Mouse (Mus musculus) frontal cortex, adult 2 months (tissue): ENCODE measurements around the gene Creb3l1. TPM values are rescaled to one million over a fixed set of nuclear protein-coding genes. Genes with fewer than 3 reads are reported as not detected.
A peak's percentile ranks its signal among the peaks of the same experiment; 100 is the strongest.

Experiments
- DNase-seq, 2 experiments: peaks; one replicate each; pipeline ENCODE4 v3.0.0; 2022; ENCODE audit warnings: low spot score in 1 of 2; ENCODE audit errors: extremely low spot score in 1 of 2
- polyA plus RNA-seq: library from polyadenylated mRNA; depleted of rRNA; stranded (reverse); fragments of >200 nt; gene quantifications from 2 replicates; pipeline ENCODE4 v1.2.3, GENCODE M21; 2012; rRNA removed

The Creb3l1 gene
- 1.7 and 1.8 TPM in 2 replicates for polyA plus RNA-seq

DNA sequence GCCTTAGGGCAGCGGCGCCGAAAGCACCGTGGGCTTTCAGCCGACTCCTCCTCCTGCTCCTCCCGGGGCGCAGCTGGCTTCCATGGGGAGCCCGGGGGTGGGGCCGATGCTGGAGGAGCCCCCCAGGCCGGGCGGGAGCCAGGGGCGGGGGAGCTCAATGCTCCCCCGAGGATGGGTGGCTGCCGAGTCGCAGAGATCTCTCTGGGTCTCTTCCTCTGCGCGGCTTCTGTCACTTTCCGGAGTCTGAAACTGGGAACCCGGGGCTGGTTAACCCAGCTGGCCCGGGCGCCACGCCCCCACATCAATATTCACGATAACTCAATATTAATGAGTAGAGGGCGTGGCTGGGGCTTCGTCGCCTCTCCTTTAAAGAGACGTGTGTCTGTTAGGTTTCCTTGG, at the start of gene Creb3l1:
Creb3l1 (minus strand) TSS at position 229 of the 399 bp plus-strand sequence.
- peak in 1 of 2 experiments; percentile 48 for DNase-seq

- DNase-seq = no peak
Measured at GRCm38 (mm10) chr2:92071143-92071542, 46.8 kb upstream of the Creb3l1 start.

DNA sequence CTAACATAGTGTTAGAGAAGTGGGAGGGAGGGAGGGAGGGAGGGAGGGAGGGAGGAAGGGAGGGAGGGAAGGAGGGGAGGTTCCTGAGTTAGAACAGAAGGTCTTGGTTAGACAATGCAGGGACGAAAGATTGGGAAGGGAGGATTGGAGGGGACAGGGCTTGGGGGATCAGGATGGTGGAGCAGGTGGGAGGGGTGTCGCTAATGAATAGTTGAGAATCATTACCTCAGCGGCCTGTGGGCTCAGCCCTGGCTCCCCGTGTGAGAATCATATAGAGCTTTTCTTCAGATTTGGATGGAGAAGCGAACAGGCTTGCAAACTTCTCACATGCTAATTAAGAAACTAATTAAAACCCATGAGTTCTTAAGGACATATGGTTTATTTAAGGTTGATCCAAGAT, 45.3 kb upstream of the Creb3l1 start:
- no peak for DNase-seq

GRCm38 (mm10) chr2:92067600-92067999, 43.3 kb upstream of the Creb3l1 start:
- no peak for DNase-seq

- no peak for DNase-seq
Measured at GRCm38 (mm10) chr2:92066899-92067298, 42.6 kb upstream of the Creb3l1 start.

DNA sequence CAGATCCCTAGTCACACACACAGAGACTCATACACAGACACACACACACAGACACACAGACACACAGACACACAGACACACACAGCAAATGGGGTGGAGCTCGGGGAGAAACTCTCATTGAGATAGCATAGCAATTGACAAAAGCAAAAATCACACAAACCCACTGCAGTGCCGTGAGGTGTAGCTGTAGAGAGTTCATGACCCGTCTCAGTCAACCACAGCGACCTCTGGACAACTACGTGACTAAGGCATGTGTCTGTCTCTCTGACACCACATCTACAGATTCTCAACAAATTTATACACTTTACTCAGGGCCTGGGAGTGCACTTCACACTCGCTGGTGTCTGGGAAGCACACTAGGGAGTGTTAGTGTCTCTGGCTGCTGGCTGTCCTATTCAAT, 41.6 kb upstream of the Creb3l1 start:
- DNase-seq = no peak

- no peak for DNase-seq
Measured at GRCm38 (mm10) chr2:92065269-92065888, 41.1 kb upstream of the Creb3l1 start.

- no peak for DNase-seq
Measured at GRCm38 (mm10) chr2:92063106-92063505, 38.8 kb upstream of the Creb3l1 start.

DNA sequence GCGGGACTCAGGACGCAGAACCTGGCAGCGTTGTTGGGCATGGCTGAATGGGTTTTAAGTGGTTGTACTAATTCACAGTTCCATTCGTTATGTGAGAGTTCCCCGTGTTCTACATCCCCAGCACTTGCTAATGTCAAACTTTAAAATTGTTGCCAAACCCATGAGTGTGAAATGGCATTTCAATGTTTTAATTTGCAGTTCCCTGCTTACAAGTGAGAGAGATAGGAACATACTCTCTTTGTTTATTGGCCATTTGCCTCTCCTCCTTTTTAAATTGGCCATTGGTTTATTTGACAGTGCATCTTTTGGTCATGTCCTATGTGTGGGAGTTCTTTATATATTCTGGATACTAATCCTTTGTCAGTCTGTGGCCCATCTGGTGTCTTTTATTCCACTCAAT, 37.0 kb upstream of the Creb3l1 start:
- no peak for DNase-seq

GRCm38 (mm10) chr2:92060291-92060690, 36.0 kb upstream of the Creb3l1 start:
- no peak for DNase-seq

GRCm38 (mm10) chr2:92059481-92060220, 35.3 kb upstream of the Creb3l1 start:
- DNase-seq = peak; percentile 72 to 83

DNA sequence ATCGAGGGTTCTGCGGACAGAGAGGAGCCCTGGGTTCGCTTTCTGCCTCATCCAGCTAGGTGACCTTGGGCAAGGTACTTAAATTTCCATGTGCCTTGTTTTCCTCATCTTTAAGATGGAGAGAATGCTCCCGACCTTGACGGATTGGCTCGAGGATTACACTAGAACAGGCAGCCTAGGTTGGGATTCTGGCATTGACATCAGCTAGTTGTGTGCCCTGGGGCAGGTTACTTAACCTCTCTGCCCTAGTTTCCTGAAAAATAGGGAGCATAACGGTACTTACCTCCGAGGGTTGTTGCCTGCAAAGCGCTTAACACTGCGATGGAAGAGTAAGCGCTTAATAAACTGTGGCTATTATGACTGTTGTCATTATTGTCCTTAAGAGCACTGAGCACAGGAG, 34.6 kb upstream of the Creb3l1 start:
- no peak for DNase-seq

- peak; percentile 83 to 99 for DNase-seq
Measured at GRCm38 (mm10) chr2:92058469-92058868, 34.2 kb upstream of the Creb3l1 start.

DNA sequence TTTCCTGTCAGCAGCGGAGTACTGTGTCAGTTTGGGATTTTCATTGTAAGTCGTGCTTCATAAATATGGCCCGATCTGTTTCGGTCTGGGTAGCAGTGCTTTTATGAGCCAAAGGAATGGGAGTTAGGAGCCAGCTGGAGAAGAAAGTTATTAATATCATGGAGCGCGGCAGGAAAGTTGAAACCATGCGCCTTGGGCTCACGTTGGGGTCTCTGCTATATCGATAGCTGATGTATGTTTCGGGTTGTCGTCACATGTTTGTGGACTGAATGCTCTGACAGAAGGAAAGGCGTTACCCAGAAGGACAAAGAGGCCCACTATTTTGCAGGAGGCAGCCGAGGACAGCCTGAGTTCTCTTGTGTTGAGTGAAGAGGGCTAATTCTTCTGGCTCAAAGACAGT, 32.5 kb upstream of the Creb3l1 start:
- DNase-seq = no peak

DNA sequence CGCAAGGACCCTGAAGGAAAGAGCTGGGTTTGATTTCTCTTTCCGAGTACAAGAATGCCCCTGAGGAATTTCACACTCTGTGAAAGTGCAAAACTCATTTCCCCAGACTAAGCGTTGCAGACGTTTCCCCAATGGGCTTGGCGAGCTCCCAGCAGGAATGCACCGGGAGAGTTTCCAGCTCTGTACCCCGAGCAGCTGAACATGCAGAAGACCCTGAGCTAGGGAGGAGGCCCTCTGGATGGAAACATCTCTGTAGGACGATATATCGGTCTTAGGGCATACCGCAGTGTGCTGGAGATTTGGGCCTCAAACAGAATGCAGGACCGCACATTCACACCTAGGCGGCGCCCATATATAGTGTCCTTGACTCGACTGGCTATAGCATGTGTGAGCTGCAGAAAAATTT, 31.5 kb upstream of the Creb3l1 start:
- DNase-seq = peak in 1 of 2 experiments; percentile 69

- peak; percentile 78 to 90 for DNase-seq
Measured at GRCm38 (mm10) chr2:92055101-92055813, 31.0 kb upstream of the Creb3l1 start.

- DNase-seq = peak in 1 of 2 experiments; percentile 59
Measured at GRCm38 (mm10) chr2:92052754-92053153, 28.5 kb upstream of the Creb3l1 start.

DNA sequence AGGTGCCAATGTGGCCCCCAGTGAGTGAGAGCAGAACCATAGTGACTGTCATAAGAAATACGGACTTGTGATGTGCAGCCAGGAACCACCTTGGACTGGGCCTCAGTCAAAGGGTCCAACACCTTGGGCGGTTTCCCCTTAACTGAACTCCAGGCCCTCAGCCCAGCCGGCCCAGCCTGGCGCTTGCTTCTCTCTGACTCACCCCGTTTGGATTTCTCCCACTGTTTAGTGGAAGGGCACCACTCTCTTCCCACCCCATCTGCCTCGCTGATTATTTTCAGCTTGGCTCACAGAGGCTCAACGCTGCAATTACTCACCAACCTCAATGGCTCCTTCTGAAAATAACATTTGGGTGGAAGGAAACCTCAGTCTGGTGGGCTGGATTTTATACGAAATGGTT, 27.9 kb upstream of the Creb3l1 start:
- peak; percentile 62 to 81 for DNase-seq

DNA sequence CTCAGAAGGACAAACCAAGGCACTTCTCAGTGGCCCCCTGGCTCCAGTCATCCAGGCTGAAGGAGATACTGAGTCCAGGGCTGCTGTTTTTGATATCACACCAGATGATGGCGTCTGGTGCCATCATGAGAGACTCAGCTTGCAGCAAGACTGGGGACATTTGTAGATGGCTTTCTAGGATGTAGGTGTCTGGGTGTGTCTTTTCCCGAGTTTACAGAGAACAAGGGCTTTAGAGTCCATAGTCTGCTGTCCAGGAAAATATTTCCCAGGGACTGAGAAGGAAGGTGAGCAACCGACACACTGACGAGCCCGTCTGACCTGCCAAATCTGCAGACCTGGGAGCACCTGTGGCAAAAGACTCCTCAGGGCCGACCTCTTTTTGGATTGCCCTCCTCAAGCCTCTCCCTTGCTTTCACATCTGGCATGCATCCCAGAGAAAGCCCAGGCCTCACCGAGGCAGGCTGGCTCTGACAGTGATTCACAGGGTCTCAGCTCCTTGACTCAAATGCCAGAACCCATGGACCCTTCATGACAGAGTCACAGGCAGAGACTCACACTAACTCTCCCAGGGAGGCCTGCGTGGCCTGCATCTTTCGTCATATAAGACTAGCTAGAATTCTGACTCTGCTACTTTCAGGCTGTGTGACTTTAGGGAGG, 23.9 kb upstream of the Creb3l1 start:
- DNase-seq = no peak

- DNase-seq = no peak
Measured at GRCm38 (mm10) chr2:92047601-92048000, 23.3 kb upstream of the Creb3l1 start.

DNA sequence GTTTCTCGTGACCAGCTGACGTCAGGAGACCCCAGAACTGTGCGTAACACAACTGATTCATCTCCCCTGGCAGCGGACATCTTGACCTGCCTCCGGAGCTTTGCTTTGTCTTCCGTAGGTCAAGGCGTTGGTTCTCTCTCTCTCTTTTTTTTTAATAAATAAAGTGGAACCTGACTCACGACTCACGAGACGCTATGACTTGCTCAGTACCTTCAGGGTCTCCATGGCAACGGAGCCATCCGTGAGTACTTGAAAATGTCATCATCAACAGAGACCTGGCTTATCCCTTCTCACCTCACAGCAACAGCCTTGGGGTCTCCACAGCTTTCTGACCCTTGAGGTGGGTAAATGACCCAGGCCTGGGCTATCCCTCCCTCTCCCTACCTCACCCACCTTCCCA, 19.0 kb upstream of the Creb3l1 start:
- no peak for DNase-seq
